Mouse (Mus musculus) 3T3-L1 (cell line): Measurements from ENCODE around the gene Nudc.

Experiments used
- DNase-seq: peaks from one replicate; pipeline ENCODE4 v3.0.0-alpha.2; 2015; ENCODE audit warnings: low read depth, low spot score

The Nudc gene

GRCm38 (mm10) chr4:133545272-133546231 lies at the start of gene Nudc:
TSS of gene Nudc (minus strand) at chr4:133545996.
- DNase-seq, result peak; percentile 97

GRCm38 (mm10) chr4:133595538-133595937 lies 49.7 kb upstream of the Nudc start:
- no peak for DNase-seq

- DNase-seq, result peak; percentile 68
Observed at GRCm38 (mm10) chr4:133592570-133592969, 46.8 kb upstream of the Nudc start.

- peak; percentile 90 for DNase-seq
Observed at GRCm38 (mm10) chr4:133584059-133584951, 38.5 kb upstream of the Nudc start, which contains the start of gene Gpn2. TSS of gene Gpn2 (plus strand) at chr4:133584362.

- no peak for DNase-seq
Observed at GRCm38 (mm10) chr4:133583690-133584058, 37.9 kb upstream of the Nudc start.

- no peak for DNase-seq
Observed at GRCm38 (mm10) chr4:133577983-133578382, 32.2 kb upstream of the Nudc start.

GRCm38 (mm10) chr4:133574843-133575202 lies 29.0 kb upstream of the Nudc start:
- DNase-seq, result no peak

GRCm38 (mm10) chr4:133574070-133574842 lies 28.5 kb upstream of the Nudc start, which contains the start of gene Gpatch3:
TSS of gene Gpatch3 (plus strand) at chr4:133574745.
- peak; percentile 96 for DNase-seq

- peak; percentile 64 for DNase-seq
Observed at GRCm38 (mm10) chr4:133570066-133570466, 24.3 kb upstream of the Nudc start.

GRCm38 (mm10) chr4:133569291-133570065 lies 23.7 kb upstream of the Nudc start:
- DNase-seq, result no peak

GRCm38 (mm10) chr4:133567251-133567650 lies 21.5 kb upstream of the Nudc start:
- no peak for DNase-seq

- no peak for DNase-seq
Observed at GRCm38 (mm10) chr4:133563123-133563571, 17.4 kb upstream of the Nudc start.

GRCm38 (mm10) chr4:133561622-133562021 lies 15.8 kb upstream of the Nudc start:
- no peak for DNase-seq

- DNase-seq, result no peak
Observed at GRCm38 (mm10) chr4:133559846-133560245, 14.1 kb upstream of the Nudc start.

- no peak for DNase-seq
Observed at GRCm38 (mm10) chr4:133557041-133557717, 11.4 kb upstream of the Nudc start.

GRCm38 (mm10) chr4:133553448-133554330 lies 7.9 kb upstream of the Nudc start:
- DNase-seq, result no peak

GRCm38 (mm10) chr4:133552768-133553447 lies 7.1 kb upstream of the Nudc start, which contains the start of gene Nr0b2:
TSS of gene Nr0b2 (plus strand) at chr4:133553376.
- DNase-seq, result no peak

GRCm38 (mm10) chr4:133552029-133552428 lies 6.2 kb upstream of the Nudc start:
- DNase-seq, result no peak
